Mouse (Mus musculus) E14TG2a.4 (cell line): ENCODE measurements around the gene Cox6b1.

ENCODE experiments used
- CTCF ChIP-seq: conservative IDR thresholded peaks from 2 replicates; pipeline ENCODE4 v1.5.1; 2014; ENCODE audit warnings: low read length
- POU5F1 ChIP-seq: IDR thresholded peaks from 2 replicates; pipeline ENCODE4 v1.6.1; 2014; ENCODE audit warnings: low read length, borderline replicate concordance

DNA sequence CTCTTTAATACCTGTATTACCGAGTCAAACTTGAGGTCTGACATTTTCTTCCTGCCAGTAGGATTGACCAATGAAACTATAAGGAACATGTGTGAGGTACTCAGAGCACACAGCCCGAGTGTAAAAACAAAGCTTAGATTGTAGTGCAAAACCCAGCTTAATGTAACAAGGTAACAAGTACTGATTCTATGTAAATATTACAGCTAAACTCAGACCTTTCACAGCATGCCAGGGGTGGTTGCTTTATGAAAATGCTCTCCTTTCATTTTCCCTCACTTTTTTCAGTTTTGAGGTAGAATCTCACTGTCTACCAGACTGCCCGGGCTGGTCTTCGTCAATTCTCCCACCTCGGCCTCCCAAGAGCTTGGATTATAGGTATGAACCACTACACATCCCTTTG is 29.9 kb downstream of the Cox6b1 start:
- TF ChIP-seq CTCF (no peak), POU5F1 (no peak)
